Mouse (Mus musculus) bone marrow, adult 2 months (tissue): ENCODE results near the gene Nhp2.

Experiments used
- CTCF ChIP-seq: fragments of 200-500 bp; IDR thresholded peaks from 2 replicates; pipeline ENCODE4 v1.5.1; 2011; ENCODE audit warnings: low read length, control low read depth; ENCODE audit not compliant: control insufficient read depth, insufficient read depth
- POLR2A ChIP-seq: fragments of 200-500 bp; IDR thresholded peaks from 2 replicates; pipeline ENCODE4 v1.6.1; 2011; ENCODE audit warnings: low read depth, mild to moderate bottlenecking, control low read depth, low read length, borderline replicate concordance; ENCODE audit not compliant: control insufficient read depth

- TF ChIP-seq CTCF = no peak
- TF ChIP-seq POLR2A = no peak
These were observed 5.8 kb downstream of the Nhp2 start for GRCm38 (mm10) chr11:51625187-51625820.
